Mouse (Mus musculus): ENCODE measurements around the gene Sh2d4b. TPM values are rescaled to one million over a fixed set of nuclear protein-coding genes. Genes with fewer than 3 reads are reported as not detected.

Gene Sh2d4b
- total RNA-seq, 4 experiments from 2014 or later = 0.24 to 1.2 (median 0.31) TPM

- DNase-seq (ENCODE audit: low spot score in 2 of 2) = no peak
These were observed 40.1 kb downstream of the Sh2d4b start for GRCm38 (mm10) chr14:40852978-40853377.

DNA sequence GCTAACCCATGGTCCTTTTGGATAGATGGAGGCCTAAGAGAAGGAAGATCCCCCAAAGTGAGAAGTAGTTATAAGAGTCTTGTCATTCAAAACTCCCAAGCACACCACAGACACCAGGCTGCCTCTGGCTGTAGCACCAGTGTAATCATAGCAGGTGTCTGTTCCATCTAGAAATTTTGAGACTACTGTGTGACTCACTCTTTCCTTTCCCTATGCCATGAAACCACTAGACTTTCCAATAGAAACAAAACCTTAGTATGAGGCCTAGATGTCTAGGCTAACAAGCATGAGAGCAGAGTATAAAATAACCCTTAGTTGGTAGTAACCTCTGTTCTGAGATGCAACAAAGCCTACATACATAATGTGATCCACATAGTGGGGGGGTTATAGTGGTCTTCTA lies 55.7 kb downstream of the Sh2d4b start:
- no peak for DNase-seq (ENCODE audit: low spot score in 2 of 2)

DNA sequence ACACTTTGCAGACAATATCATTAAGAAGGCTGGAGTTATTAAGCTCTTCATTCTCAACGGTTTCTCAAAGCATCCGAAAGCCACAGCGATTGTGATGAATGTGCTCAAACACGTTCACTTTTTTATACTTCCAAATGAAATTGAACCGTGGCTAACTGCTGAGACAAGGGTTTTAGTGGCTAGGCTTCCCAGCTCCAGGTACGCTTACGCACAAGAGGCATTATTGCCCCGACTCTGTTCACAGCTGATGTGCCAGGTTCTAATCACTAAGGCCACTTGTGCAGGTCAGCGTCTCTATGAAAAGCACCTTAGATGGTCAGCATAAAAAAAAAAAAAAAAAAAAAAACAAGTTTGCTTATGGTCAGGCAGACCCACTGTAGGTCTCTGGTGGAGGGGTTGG lies 62.6 kb downstream of the Sh2d4b start:
- DNase-seq (ENCODE audit: low spot score in 2 of 2) = no peak

DNA sequence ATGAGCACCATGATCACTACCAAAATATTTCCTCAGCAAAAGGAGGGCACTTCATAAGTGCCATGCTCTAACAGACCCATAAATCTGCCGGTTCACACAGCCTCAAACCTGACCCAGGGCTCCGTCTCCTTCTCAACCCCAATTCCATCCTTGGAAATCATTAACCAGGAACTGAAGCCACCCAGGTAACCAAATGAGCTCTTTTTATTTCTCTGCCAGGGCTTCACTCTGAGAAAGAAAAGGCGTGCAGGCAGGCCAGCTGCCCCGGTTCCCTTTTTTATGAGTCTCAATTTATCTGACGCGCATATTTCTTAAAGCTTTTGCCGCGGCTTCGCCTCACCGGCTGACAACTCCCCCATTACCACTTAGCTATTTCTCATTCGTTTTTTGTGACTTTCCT lies 63.0 kb downstream of the Sh2d4b start:
- DNase-seq (ENCODE audit: low spot score in 2 of 2) = no peak

GRCm38 (mm10) chr14:40818051-40818450 lies 75.0 kb downstream of the Sh2d4b start:
- DNase-seq (ENCODE audit: low spot score in 2 of 2) = no peak

DNA sequence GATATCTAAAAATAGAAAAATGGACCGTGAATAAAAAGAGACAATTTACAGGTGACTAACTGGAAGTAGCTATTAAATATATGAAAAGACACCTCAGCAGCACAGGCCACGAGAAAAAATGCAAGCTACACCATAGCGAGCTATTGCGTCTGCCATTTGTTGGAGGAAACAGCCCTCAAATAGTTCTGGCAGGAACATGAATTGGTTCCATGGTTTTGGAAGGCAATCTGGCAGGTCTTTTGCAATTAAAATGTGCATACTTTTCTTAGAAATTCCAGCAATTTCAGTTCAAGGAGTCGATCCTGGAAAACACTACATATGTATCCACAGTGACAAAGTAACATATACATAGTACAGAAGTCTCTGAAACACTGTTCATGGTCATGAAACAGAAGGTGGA lies 76.4 kb downstream of the Sh2d4b start:
- no peak for DNase-seq (ENCODE audit: low spot score in 2 of 2)

DNA sequence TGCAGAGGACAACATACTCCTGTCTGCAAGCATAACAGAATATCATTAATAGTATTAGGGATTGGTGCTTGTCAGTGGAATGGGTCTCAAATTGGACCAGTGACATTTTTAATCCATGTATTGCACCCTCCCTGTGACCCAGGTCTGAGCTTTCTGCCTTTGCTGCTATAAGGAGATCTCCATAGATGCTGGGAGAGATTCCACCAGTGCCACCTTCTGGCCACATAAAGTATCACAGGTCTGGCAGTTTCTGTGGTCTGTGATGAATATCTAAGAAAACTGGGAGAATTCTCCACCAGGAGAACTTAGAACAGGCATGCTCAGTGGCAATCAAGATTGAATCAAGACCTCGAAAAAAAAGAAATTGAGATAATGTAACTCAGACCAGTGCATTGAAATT lies 101.5 kb downstream of the Sh2d4b start:
- DNase-seq (ENCODE audit: low spot score in 2 of 2) = no peak

DNA sequence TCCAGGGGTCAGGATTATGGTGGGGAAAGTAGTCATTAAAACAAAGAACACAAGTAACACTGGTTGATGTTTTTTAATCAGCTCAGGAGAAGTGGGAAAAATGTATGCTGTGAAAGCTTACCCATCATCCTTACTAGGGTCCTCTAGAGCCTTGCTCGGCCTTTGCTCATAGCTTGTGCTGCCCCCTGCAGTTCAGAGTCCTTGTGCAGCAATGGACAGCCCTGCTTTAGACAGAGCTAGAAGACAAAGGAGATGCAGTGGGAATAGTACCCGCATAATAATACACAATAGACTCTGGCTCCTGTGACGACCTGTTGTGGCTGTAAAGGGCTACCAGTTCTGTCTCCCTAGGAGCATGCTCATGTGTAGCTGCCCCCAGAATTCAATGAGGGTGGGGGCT lies 104.0 kb downstream of the Sh2d4b start:
- DNase-seq (ENCODE audit: low spot score in 2 of 2) = no peak

GRCm38 (mm10) chr14:40769097-40770090 lies 123.7 kb downstream of the Sh2d4b start:
- no peak for DNase-seq (ENCODE audit: low spot score in 2 of 2)

Other genes starting within 250 kb of the Sh2d4b start
- 10 to 100 TPM in 2 of 4 experiments, 1 to 10 TPM in 2; 8.9 to 11.6 (median 10.3) TPM for gene Tspan14, start 73.5 kb upstream of the Sh2d4b start, total RNA-seq (2022)
- gene Fam213a, start 120.5 kb upstream of the Sh2d4b start, total RNA-seq (2022) = 10 to 100 TPM; 25.1 to 33.3 (median 30.0) TPM
- gene Dydc2, start 175.9 kb upstream of the Sh2d4b start, total RNA-seq (2022) = not detected
- gene Dydc1, start 179.6 kb upstream of the Sh2d4b start, total RNA-seq (2022) = not detected
- gene Mat1a, start 211.8 kb upstream of the Sh2d4b start, total RNA-seq (2022) = 1 to 10 TPM in 1 of 4 experiments, not detected in 3; 1.2 TPM
- gene Sftpa1, start 238.5 kb upstream of the Sh2d4b start, total RNA-seq (2022) = not detected